Mouse (Mus musculus): ENCODE data around the gene Pdp2. TPM values are rescaled to one million over a fixed set of nuclear protein-coding genes. Genes with fewer than 3 reads are reported as not detected.

The Pdp2 gene
- polyA plus RNA-seq, 1 experiment from 2014 or later, result 17.2 TPM

Other genes starting within 250 kb of the Pdp2 start
- gene Cmtm4, start 195.6 kb upstream of the Pdp2 start, polyA plus RNA-seq (2014; fragmentation: Nextera tagmentation; extraction: Ambion mirVana), result 2.2 and 2.6 TPM in 2 replicates
- gene Dync1li2, start 148.4 kb upstream of the Pdp2 start, polyA plus RNA-seq (2014; fragmentation: Nextera tagmentation; extraction: Ambion mirVana), result 87.6 and 98.2 TPM in 2 replicates
- gene Terb1, start 81.5 kb upstream of the Pdp2 start, polyA plus RNA-seq (2014; fragmentation: Nextera tagmentation; extraction: Ambion mirVana), result 0.18 and 0.21 TPM in 2 replicates
- gene Nae1, start 56.8 kb upstream of the Pdp2 start, polyA plus RNA-seq (2014; fragmentation: Nextera tagmentation; extraction: Ambion mirVana), result 138 and 148 TPM in 2 replicates
- 0.82 and 1.5 TPM in 2 replicates for gene Car7, start 56.8 kb upstream of the Pdp2 start, polyA plus RNA-seq (2014; fragmentation: Nextera tagmentation; extraction: Ambion mirVana)
- not detected in 2 replicates for gene Cdh16, start 32.9 kb downstream of the Pdp2 start, polyA plus RNA-seq (2014; fragmentation: Nextera tagmentation; extraction: Ambion mirVana)
- 2.2 and 3.1 TPM in 2 replicates for gene Rrad, start 39.9 kb downstream of the Pdp2 start, polyA plus RNA-seq (2014; fragmentation: Nextera tagmentation; extraction: Ambion mirVana)
- 95.2 and 95.7 TPM in 2 replicates for gene Ciao2b, start 50.5 kb downstream of the Pdp2 start, polyA plus RNA-seq (2014; fragmentation: Nextera tagmentation; extraction: Ambion mirVana)
- not detected in 2 replicates for gene Ces2a, start 142.6 kb downstream of the Pdp2 start, polyA plus RNA-seq (2014; fragmentation: Nextera tagmentation; extraction: Ambion mirVana)
- 0.15 and 0.40 TPM in 2 replicates for gene Ces2b, start 240.1 kb downstream of the Pdp2 start, polyA plus RNA-seq (2014; fragmentation: Nextera tagmentation; extraction: Ambion mirVana)

Measured in midbrain, embryonic 11.5 days (tissue).